Mouse (Mus musculus): ENCODE measurements at regions not wholly inside any gene's neighbourhood (a gene's known extent, or its start where the extent isn't known, plus 50 kb on each side); places are given as distances from the start of the nearest gene placed in this dataset.

GRCm38 (mm10) chr13:78935990-78936650, 736.6 kb upstream of the Nr2f1 start:
- Histone ChIP-seq H3K9ac (ENCODE audit: low read depth, low read length) (no peak overlapping the region), H3K9me3 (replicated peaks; ENCODE audit: control insufficient read depth, low read length, poor library complexity, severe bottlenecking) (no peaks in the 10 kb centered on the region), H3K27me3 (ENCODE audit: control insufficient read depth, insufficient read depth, low read depth, low read length) (no peaks in the 10 kb centered on the region), H3K4me3 (ENCODE audit: low read depth, low read length) (no peak overlapping the region), H3K27ac (ENCODE audit: low read length) (0 out of 2 replicates have a peak overlapping the region, but pooled peaks have one; percentile 8), H3K4me2 (ENCODE audit: low read length) (no peak overlapping the region), H3K36me3 (ENCODE audit: control insufficient read depth, insufficient read depth, low read length) (no peaks in the 10 kb centered on the region), H3K4me1 (ENCODE audit: control insufficient read depth, insufficient read depth, low read length) (peaks cover 5% of the 10 kb centered on the region)
- ATAC-seq = 0 out of 2 replicates have a peak, but pooled peaks have one; percentile 19
- 13% methylated on average over 3 of the region's 3 CpGs for WGBS

GRCm38 (mm10) chr13:78928347-78928746, 728.8 kb upstream of the Nr2f1 start:
- H3K9ac ChIP-seq (ENCODE audit: low read depth, low read length) = no peak overlapping the region
- ATAC-seq = no peak
- H3K27ac ChIP-seq (ENCODE audit: low read length) = no peak overlapping the region
- no peak overlapping the region for H3K4me3 ChIP-seq (ENCODE audit: low read depth, low read length)
- no peaks in the 10 kb centered on the region for H3K36me3 ChIP-seq (ENCODE audit: control insufficient read depth, insufficient read depth, low read length)
- no peaks in the 10 kb centered on the region for H3K4me1 ChIP-seq (ENCODE audit: control insufficient read depth, insufficient read depth, low read length)
- WGBS = 66% methylated on average over 1 of the region's 1 CpGs
- H3K9me3 ChIP-seq (replicated peaks; ENCODE audit: control insufficient read depth, low read length, poor library complexity, severe bottlenecking) = no peaks in the 10 kb centered on the region
- no peaks in the 10 kb centered on the region for H3K27me3 ChIP-seq (ENCODE audit: control insufficient read depth, insufficient read depth, low read depth, low read length)
- no peak overlapping the region for H3K4me2 ChIP-seq (ENCODE audit: low read length)

GRCm38 (mm10) chr13:78920802-78921201, 721.2 kb upstream of the Nr2f1 start:
- H3K36me3 ChIP-seq (ENCODE audit: control insufficient read depth, insufficient read depth, low read length) = no peaks in the 10 kb centered on the region
- H3K4me2 ChIP-seq (ENCODE audit: low read length) = no peak overlapping the region
- ATAC-seq = no peak
- no peaks in the 10 kb centered on the region for H3K27me3 ChIP-seq (ENCODE audit: control insufficient read depth, insufficient read depth, low read depth, low read length)
- H3K4me3 ChIP-seq (ENCODE audit: low read depth, low read length) = no peak overlapping the region
- H3K9ac ChIP-seq (ENCODE audit: low read depth, low read length) = no peak overlapping the region
- no peaks in the 10 kb centered on the region for H3K4me1 ChIP-seq (ENCODE audit: control insufficient read depth, insufficient read depth, low read length)
- no peak overlapping the region for H3K27ac ChIP-seq (ENCODE audit: low read length)
- no peaks in the 10 kb centered on the region for H3K9me3 ChIP-seq (replicated peaks; ENCODE audit: control insufficient read depth, low read length, poor library complexity, severe bottlenecking)
- 52% methylated on average over 3 of the region's 3 CpGs for WGBS

GRCm38 (mm10) chr13:78909839-78910238, 710.3 kb upstream of the Nr2f1 start:
- Histone ChIP-seq H3K4me1 (ENCODE audit: control insufficient read depth, insufficient read depth, low read length) (peaks cover 4% of the 10 kb centered on the region; the same call in 1 of the 2 replicates), H3K4me2 (ENCODE audit: low read length) (no peak overlapping the region), H3K27me3 (ENCODE audit: control insufficient read depth, insufficient read depth, low read depth, low read length) (no peaks in the 10 kb centered on the region), H3K4me3 (ENCODE audit: low read depth, low read length) (no peak overlapping the region), H3K9ac (ENCODE audit: low read depth, low read length) (no peak overlapping the region), H3K9me3 (replicated peaks; ENCODE audit: control insufficient read depth, low read length, poor library complexity, severe bottlenecking) (no peaks in the 10 kb centered on the region), H3K36me3 (ENCODE audit: control insufficient read depth, insufficient read depth, low read length) (no peaks in the 10 kb centered on the region), H3K27ac (ENCODE audit: low read length) (no peak overlapping the region; the same call in 1 of the 2 replicates)
- no peak for ATAC-seq
- 14% methylated on average over 5 of the region's 5 CpGs for WGBS

- H3K36me3 ChIP-seq (ENCODE audit: control insufficient read depth, insufficient read depth, low read length) = no peaks in the 10 kb centered on the region
- H3K9ac ChIP-seq (ENCODE audit: low read depth, low read length) = no peak overlapping the region
- H3K27ac ChIP-seq (ENCODE audit: low read length) = no peak overlapping the region
- no peaks in the 10 kb centered on the region for H3K27me3 ChIP-seq (ENCODE audit: control insufficient read depth, insufficient read depth, low read depth, low read length)
- no peak overlapping the region for H3K4me2 ChIP-seq (ENCODE audit: low read length)
- H3K4me3 ChIP-seq (ENCODE audit: low read depth, low read length) = no peak overlapping the region
- H3K4me1 ChIP-seq (ENCODE audit: control insufficient read depth, insufficient read depth, low read length) = no peaks in the 10 kb centered on the region
- no peak for ATAC-seq
- H3K9me3 ChIP-seq (replicated peaks; ENCODE audit: control insufficient read depth, low read length, poor library complexity, severe bottlenecking) = no peaks in the 10 kb centered on the region
Observed at GRCm38 (mm10) chr13:78904102-78904501, 704.5 kb upstream of the Nr2f1 start.

GRCm38 (mm10) chr13:78900693-78901092, 701.1 kb upstream of the Nr2f1 start:
- H3K4me2 ChIP-seq (ENCODE audit: low read length) = no peak overlapping the region
- H3K9me3 ChIP-seq (replicated peaks; ENCODE audit: control insufficient read depth, low read length, poor library complexity, severe bottlenecking) = no peaks in the 10 kb centered on the region
- H3K27ac ChIP-seq (ENCODE audit: low read length) = no peak overlapping the region
- no peaks in the 10 kb centered on the region for H3K4me1 ChIP-seq (ENCODE audit: control insufficient read depth, insufficient read depth, low read length)
- no peaks in the 10 kb centered on the region for H3K27me3 ChIP-seq (ENCODE audit: control insufficient read depth, insufficient read depth, low read depth, low read length)
- 88% methylated on average over 1 of the region's 1 CpGs for WGBS
- H3K4me3 ChIP-seq (ENCODE audit: low read depth, low read length) = no peak overlapping the region
- no peak overlapping the region for H3K9ac ChIP-seq (ENCODE audit: low read depth, low read length)
- no peaks in the 10 kb centered on the region for H3K36me3 ChIP-seq (ENCODE audit: control insufficient read depth, insufficient read depth, low read length)
- ATAC-seq = no peak

- Histone ChIP-seq H3K4me1 (ENCODE audit: control insufficient read depth, insufficient read depth, low read length) (no peaks in the 10 kb centered on the region), H3K9me3 (replicated peaks; ENCODE audit: control insufficient read depth, low read length, poor library complexity, severe bottlenecking) (no peaks in the 10 kb centered on the region), H3K4me2 (ENCODE audit: low read length) (no peak overlapping the region), H3K9ac (ENCODE audit: low read depth, low read length) (no peak overlapping the region), H3K4me3 (ENCODE audit: low read depth, low read length) (no peak overlapping the region), H3K36me3 (ENCODE audit: control insufficient read depth, insufficient read depth, low read length) (no peaks in the 10 kb centered on the region), H3K27ac (ENCODE audit: low read length) (no peak overlapping the region), H3K27me3 (ENCODE audit: control insufficient read depth, insufficient read depth, low read depth, low read length) (no peaks in the 10 kb centered on the region)
- ATAC-seq = no peak
- WGBS = 84% methylated on average over 2 of the region's 2 CpGs
Observed at GRCm38 (mm10) chr13:78892252-78892651, 692.7 kb upstream of the Nr2f1 start.

GRCm38 (mm10) chr13:78883062-78883461, 683.5 kb upstream of the Nr2f1 start:
- no peaks in the 10 kb centered on the region for H3K27me3 ChIP-seq (ENCODE audit: control insufficient read depth, insufficient read depth, low read depth, low read length)
- H3K4me1 ChIP-seq (ENCODE audit: control insufficient read depth, insufficient read depth, low read length) = no peaks in the 10 kb centered on the region
- H3K4me2 ChIP-seq (ENCODE audit: low read length) = no peak overlapping the region
- H3K27ac ChIP-seq (ENCODE audit: low read length) = no peak overlapping the region
- ATAC-seq = no peak
- H3K9ac ChIP-seq (ENCODE audit: low read depth, low read length) = no peak overlapping the region
- no peaks in the 10 kb centered on the region for H3K9me3 ChIP-seq (replicated peaks; ENCODE audit: control insufficient read depth, low read length, poor library complexity, severe bottlenecking)
- H3K36me3 ChIP-seq (ENCODE audit: control insufficient read depth, insufficient read depth, low read length) = no peaks in the 10 kb centered on the region
- 91% methylated on average over 1 of the region's 1 CpGs for WGBS
- H3K4me3 ChIP-seq (ENCODE audit: low read depth, low read length) = no peak overlapping the region

- ATAC-seq = no peak
- H3K4me2 ChIP-seq (ENCODE audit: low read length) = no peak overlapping the region
- no peak overlapping the region for H3K4me3 ChIP-seq (ENCODE audit: low read depth, low read length)
- no peaks in the 10 kb centered on the region for H3K27me3 ChIP-seq (ENCODE audit: control insufficient read depth, insufficient read depth, low read depth, low read length)
- no peaks in the 10 kb centered on the region for H3K4me1 ChIP-seq (ENCODE audit: control insufficient read depth, insufficient read depth, low read length)
- no peaks in the 10 kb centered on the region for H3K9me3 ChIP-seq (replicated peaks; ENCODE audit: control insufficient read depth, low read length, poor library complexity, severe bottlenecking)
- 38% methylated on average over 5 of the region's 5 CpGs for WGBS
- no peak overlapping the region for H3K9ac ChIP-seq (ENCODE audit: low read depth, low read length)
- no peaks in the 10 kb centered on the region for H3K36me3 ChIP-seq (ENCODE audit: control insufficient read depth, insufficient read depth, low read length)
- H3K27ac ChIP-seq (ENCODE audit: low read length) = no peak overlapping the region
Observed at GRCm38 (mm10) chr13:78872582-78872981, 673.0 kb upstream of the Nr2f1 start.

Data from midbrain, embryonic 16.5 days (tissue).